Mouse (Mus musculus): ENCODE data around the gene Uhrf1. TPM values are rescaled to one million over a fixed set of nuclear protein-coding genes. Genes with fewer than 3 reads are reported as not detected.

Gene Uhrf1
- polyA plus RNA-seq, 1 experiment from 2014 or later, result 161 TPM

- peak within 1 kb of the TSS; percentile 44 for H3K4me3 ChIP-seq
- no peaks in the 10 kb centered on the region for H3K27me3 ChIP-seq
- H3K36me3 ChIP-seq, result peaks cover 4% of the 10 kb centered on the region; the same call in 1 of the 2 replicates
- peak within 1 kb of the TSS; percentile 63 for H3K27ac ChIP-seq (replicated peaks)
- no peaks in the 10 kb centered on the region for H3K9me3 ChIP-seq
- H3K9ac ChIP-seq (replicated peaks), result peak within 1 kb of the TSS; percentile 54
- WGBS, result 7% methylated on average over 19 of the region's 21 CpGs
- peaks cover 18% of the 10 kb centered on the region for H3K4me1 ChIP-seq
- H3K4me2 ChIP-seq (replicated peaks), result peak within 1 kb of the TSS; percentile 64
- ATAC-seq (ENCODE audit: low FRiP score, low read depth), result peak; percentile 87
Observed at GRCm38 (mm10) chr17:56276643-56277566, 26.2 kb upstream of the Uhrf1 start, which contains the start of gene Ticam1. Ticam1 (minus strand) TSS chr17:56276786.

GRCm38 (mm10) chr17:56277567-56277893 is 25.6 kb upstream of the Uhrf1 start:
- no peak for ATAC-seq (ENCODE audit: low FRiP score, low read depth)
- Histone ChIP-seq H3K4me2 (replicated peaks) (peak overlapping the region; percentile 64; the same call in 1 of the 2 replicates), H3K27ac (replicated peaks) (no peak overlapping the region), H3K4me3 (no peak overlapping the region), H3K9ac (replicated peaks) (no peak overlapping the region), H3K9me3 (no peaks in the 10 kb centered on the region), H3K4me1 (peaks cover 18% of the 10 kb centered on the region), H3K27me3 (no peaks in the 10 kb centered on the region), H3K36me3 (peaks cover 4% of the 10 kb centered on the region; the same call in 1 of the 2 replicates)
- whole genome bisulfite sequencing, result 49% methylated on average over 2 of the region's 2 CpGs

GRCm38 (mm10) chr17:56278340-56278739 is 24.8 kb upstream of the Uhrf1 start:
- 91% methylated on average over 5 of the region's 5 CpGs for WGBS
- Histone ChIP-seq H3K9ac (replicated peaks) (no peak overlapping the region), H3K27ac (replicated peaks) (no peak overlapping the region), H3K4me3 (no peak overlapping the region), H3K27me3 (no peaks in the 10 kb centered on the region), H3K4me2 (replicated peaks) (no peak overlapping the region), H3K9me3 (no peaks in the 10 kb centered on the region), H3K36me3 (peaks cover 4% of the 10 kb centered on the region; the same call in 1 of the 2 replicates), H3K4me1 (peaks cover 18% of the 10 kb centered on the region)
- ATAC-seq (ENCODE audit: low FRiP score, low read depth), result no peak

- H3K27ac ChIP-seq (replicated peaks), result no peak overlapping the region
- no peaks in the 10 kb centered on the region for H3K9me3 ChIP-seq
- no peak overlapping the region for H3K9ac ChIP-seq (replicated peaks)
- WGBS, result 88% methylated on average over 12 of the region's 12 CpGs
- H3K4me1 ChIP-seq, result peaks cover 18% of the 10 kb centered on the region
- H3K36me3 ChIP-seq, result peaks cover 9% of the 10 kb centered on the region; the same call in 1 of the 2 replicates
- H3K4me2 ChIP-seq (replicated peaks), result no peak overlapping the region
- no peaks in the 10 kb centered on the region for H3K27me3 ChIP-seq
- no peak overlapping the region for H3K4me3 ChIP-seq
- no peak for ATAC-seq (ENCODE audit: low FRiP score, low read depth)
Observed at GRCm38 (mm10) chr17:56279481-56280155, 23.5 kb upstream of the Uhrf1 start.

- no peak overlapping the region for H3K4me3 ChIP-seq
- no peak for ATAC-seq (ENCODE audit: low FRiP score, low read depth)
- no peaks in the 10 kb centered on the region for H3K27me3 ChIP-seq
- H3K4me1 ChIP-seq, result peaks cover 15% of the 10 kb centered on the region
- H3K9ac ChIP-seq (replicated peaks), result no peak overlapping the region
- H3K36me3 ChIP-seq, result peaks cover 15% of the 10 kb centered on the region
- 90% methylated on average over 12 of the region's 12 CpGs for WGBS
- no peak overlapping the region for H3K4me2 ChIP-seq (replicated peaks)
- no peaks in the 10 kb centered on the region for H3K9me3 ChIP-seq
- no peak overlapping the region for H3K27ac ChIP-seq (replicated peaks)
Observed at GRCm38 (mm10) chr17:56281193-56281592, 21.9 kb upstream of the Uhrf1 start.

GRCm38 (mm10) chr17:56282802-56283201 is 20.3 kb upstream of the Uhrf1 start:
- Histone ChIP-seq H3K9ac (replicated peaks) (no peak overlapping the region), H3K27ac (replicated peaks) (no peak overlapping the region), H3K27me3 (no peaks in the 10 kb centered on the region), H3K4me1 (peaks cover 2% of the 10 kb centered on the region), H3K36me3 (peaks cover 15% of the 10 kb centered on the region), H3K4me3 (no peak overlapping the region), H3K9me3 (no peaks in the 10 kb centered on the region), H3K4me2 (replicated peaks) (no peak overlapping the region)
- 90% methylated on average over 4 of the region's 4 CpGs for WGBS
- no peak for ATAC-seq (ENCODE audit: low FRiP score, low read depth)

- no peaks in the 10 kb centered on the region for H3K9me3 ChIP-seq
- WGBS, result 94% methylated on average over 8 of the region's 8 CpGs
Observed at GRCm38 (mm10) chr17:56283316-56283715, 19.8 kb upstream of the Uhrf1 start.

GRCm38 (mm10) chr17:56285995-56286394 is 17.1 kb upstream of the Uhrf1 start:
- Histone ChIP-seq H3K4me1 (peaks cover 28% of the 10 kb centered on the region), H3K4me2 (replicated peaks) (no peak overlapping the region), H3K9me3 (no peaks in the 10 kb centered on the region), H3K27me3 (no peaks in the 10 kb centered on the region), H3K36me3 (peaks cover 14% of the 10 kb centered on the region), H3K9ac (replicated peaks) (no peak overlapping the region), H3K4me3 (no peak overlapping the region), H3K27ac (replicated peaks) (no peak overlapping the region)
- 94% methylated on average over 11 of the region's 11 CpGs for WGBS
- ATAC-seq (ENCODE audit: low FRiP score, low read depth), result no peak

More at GRCm38 (mm10) chr17:56283316-56283715, 19.8 kb upstream of the Uhrf1 start:
- Histone ChIP-seq H3K4me2 (replicated peaks) (no peak overlapping the region), H3K9ac (replicated peaks) (no peak overlapping the region), H3K27me3 (no peaks in the 10 kb centered on the region), H3K4me3 (no peak overlapping the region), H3K36me3 (peaks cover 15% of the 10 kb centered on the region), H3K4me1 (peaks cover 5% of the 10 kb centered on the region), H3K27ac (replicated peaks) (no peak overlapping the region)
- no peak for ATAC-seq (ENCODE audit: low FRiP score, low read depth)

- H3K4me1 ChIP-seq, result peaks cover 35% of the 10 kb centered on the region
- no peak overlapping the region for H3K27ac ChIP-seq (replicated peaks)
- no peak overlapping the region for H3K4me3 ChIP-seq
- H3K9me3 ChIP-seq, result no peaks in the 10 kb centered on the region
- no peak overlapping the region for H3K4me2 ChIP-seq (replicated peaks)
- H3K27me3 ChIP-seq, result no peaks in the 10 kb centered on the region; the same call in 1 of the 2 replicates
- H3K36me3 ChIP-seq, result peaks cover 11% of the 10 kb centered on the region
- no peak for ATAC-seq (ENCODE audit: low FRiP score, low read depth)
- 52% methylated on average over 3 of the region's 3 CpGs for WGBS
- H3K9ac ChIP-seq (replicated peaks), result no peak overlapping the region
Observed at GRCm38 (mm10) chr17:56287830-56288229, 15.3 kb upstream of the Uhrf1 start.

GRCm38 (mm10) chr17:56288866-56289265 is 14.3 kb upstream of the Uhrf1 start:
- 0 out of 2 replicates have a peak overlapping the region, but pooled peaks have one; percentile 43 for H3K4me3 ChIP-seq
- ATAC-seq (ENCODE audit: low FRiP score, low read depth), result no peak
- H3K4me1 ChIP-seq, result peaks cover 35% of the 10 kb centered on the region
- H3K9me3 ChIP-seq, result no peaks in the 10 kb centered on the region
- 0 out of 2 replicates have a peak overlapping the region, but pooled peaks have one; percentile 45 for H3K9ac ChIP-seq (replicated peaks)
- H3K4me2 ChIP-seq (replicated peaks), result peak overlapping the region; percentile 54
- H3K36me3 ChIP-seq, result peaks cover 10% of the 10 kb centered on the region
- H3K27me3 ChIP-seq, result no peaks in the 10 kb centered on the region; the same call in 1 of the 2 replicates
- 34% methylated on average over 3 of the region's 3 CpGs for WGBS
- peak overlapping the region; percentile 73 for H3K27ac ChIP-seq (replicated peaks)

GRCm38 (mm10) chr17:56289371-56290331 is 13.5 kb upstream of the Uhrf1 start:
- peak overlapping the region; percentile 45 for H3K9ac ChIP-seq (replicated peaks)
- peaks cover 7% of the 10 kb centered on the region; the same call in 1 of the 2 replicates for H3K36me3 ChIP-seq
- peak overlapping the region; percentile 73 for H3K27ac ChIP-seq (replicated peaks)
- WGBS, result 1% methylated on average over 23 of the region's 23 CpGs
- no peaks in the 10 kb centered on the region; the same call in 1 of the 2 replicates for H3K27me3 ChIP-seq
- H3K4me2 ChIP-seq (replicated peaks), result peak overlapping the region; percentile 54
- peaks cover 35% of the 10 kb centered on the region for H3K4me1 ChIP-seq
- H3K4me3 ChIP-seq, result peak overlapping the region; percentile 43
- H3K9me3 ChIP-seq, result no peaks in the 10 kb centered on the region
- peak; percentile 25 for ATAC-seq (ENCODE audit: low FRiP score, low read depth)

All from midbrain, embryonic 12.5 days (tissue).